Mouse (Mus musculus) E14TG2a.4 (cell line): ENCODE results near the gene Prkce.

Experiments
- H3K27me3 ChIP-seq: 2 replicates; pipeline ENCODE4 v1.6.1; 2014; ENCODE audit warnings: low read length, control low read depth; ENCODE audit not compliant: insufficient read depth
- H3K36me3 ChIP-seq: 2 replicates; pipeline ENCODE4 v1.6.1; 2014; ENCODE audit warnings: low read length, control low read depth; ENCODE audit not compliant: insufficient read depth
- H3K4me1 ChIP-seq: replicated peaks from 2 replicates; pipeline ENCODE4 v1.6.1; 2014; ENCODE audit warnings: low read depth, low read length, control low read depth
- H3K4me3 ChIP-seq: replicated peaks from 2 replicates; pipeline ENCODE4 v1.5.1; 2014; ENCODE audit warnings: mild to moderate bottlenecking, low read length
- H3K9me3 ChIP-seq: 2 replicates; pipeline ENCODE4 v1.6.1; 2014; ENCODE audit warnings: low read length, control low read depth
- CTCF ChIP-seq: conservative IDR thresholded peaks from 2 replicates; pipeline ENCODE4 v1.5.1; 2014; ENCODE audit warnings: low read length
- NANOG ChIP-seq: IDR thresholded peaks from 2 replicates; pipeline ENCODE4 v1.6.1; 2014; ENCODE audit warnings: borderline replicate concordance, low read length, mixed read lengths
- POU5F1 ChIP-seq: IDR thresholded peaks from 2 replicates; pipeline ENCODE4 v1.6.1; 2014; ENCODE audit warnings: low read length, borderline replicate concordance

Gene Prkce

GRCm38 (mm10) chr17:86460645-86461430 lies 293.3 kb downstream of the Prkce start:
- no peaks in the 10 kb centered on the region for H3K9me3 ChIP-seq
- H3K4me1 ChIP-seq = peaks cover 25% of the 10 kb centered on the region
- no peaks in the 10 kb centered on the region for H3K36me3 ChIP-seq
- TF ChIP-seq CTCF (peak; percentile 13; the same call in 1 of the 2 replicates), POU5F1 (no peak)
- H3K4me3 ChIP-seq = no peak overlapping the region
- no peaks in the 10 kb centered on the region; the same call in 1 of the 2 replicates for H3K27me3 ChIP-seq

GRCm38 (mm10) chr17:86463369-86463768 lies 295.8 kb downstream of the Prkce start:
- Histone ChIP-seq H3K4me3 (no peak overlapping the region), H3K9me3 (no peaks in the 10 kb centered on the region), H3K4me1 (peaks cover 25% of the 10 kb centered on the region), H3K36me3 (no peaks in the 10 kb centered on the region), H3K27me3 (no peaks in the 10 kb centered on the region; the same call in 1 of the 2 replicates)
- TF ChIP-seq POU5F1 (no peak), CTCF (no peak), NANOG (no peak)

- peaks cover 25% of the 10 kb centered on the region for H3K4me1 ChIP-seq
- no peaks in the 10 kb centered on the region for H3K9me3 ChIP-seq
- H3K27me3 ChIP-seq = no peaks in the 10 kb centered on the region; the same call in 1 of the 2 replicates
- TF ChIP-seq CTCF (no peak), NANOG (no peak), POU5F1 (no peak)
- no peaks in the 10 kb centered on the region for H3K36me3 ChIP-seq
- no peak overlapping the region for H3K4me3 ChIP-seq
Observed at GRCm38 (mm10) chr17:86464197-86464596, 296.6 kb downstream of the Prkce start.

- TF ChIP-seq CTCF (no peak), NANOG (no peak), POU5F1 (no peak)
- no peak overlapping the region for H3K4me3 ChIP-seq
- H3K27me3 ChIP-seq = no peaks in the 10 kb centered on the region; the same call in 1 of the 2 replicates
- no peaks in the 10 kb centered on the region for H3K36me3 ChIP-seq
- H3K9me3 ChIP-seq = no peaks in the 10 kb centered on the region
- H3K4me1 ChIP-seq = peaks cover 25% of the 10 kb centered on the region
Observed at GRCm38 (mm10) chr17:86464689-86465363, 297.2 kb downstream of the Prkce start.

GRCm38 (mm10) chr17:86465865-86466264 lies 298.3 kb downstream of the Prkce start:
- Histone ChIP-seq H3K9me3 (no peaks in the 10 kb centered on the region), H3K4me3 (no peak overlapping the region), H3K36me3 (no peaks in the 10 kb centered on the region), H3K4me1 (peaks cover 17% of the 10 kb centered on the region), H3K27me3 (no peaks in the 10 kb centered on the region; the same call in 1 of the 2 replicates)
- no peak for TF ChIP-seq CTCF
- TF ChIP-seq POU5F1 = no peak
- TF ChIP-seq NANOG = no peak

- no peak for TF ChIP-seq POU5F1
- TF ChIP-seq NANOG = no peak
- no peak for TF ChIP-seq CTCF
- Histone ChIP-seq H3K36me3 (no peaks in the 10 kb centered on the region), H3K4me1 (peaks cover 13% of the 10 kb centered on the region; the same call in 1 of the 2 replicates), H3K4me3 (no peak overlapping the region), H3K9me3 (no peaks in the 10 kb centered on the region), H3K27me3 (no peaks in the 10 kb centered on the region; the same call in 1 of the 2 replicates)
Observed at GRCm38 (mm10) chr17:86466412-86466811, 298.8 kb downstream of the Prkce start.

- Histone ChIP-seq H3K9me3 (no peaks in the 10 kb centered on the region), H3K36me3 (no peaks in the 10 kb centered on the region), H3K27me3 (no peaks in the 10 kb centered on the region; the same call in 1 of the 2 replicates), H3K4me3 (no peak overlapping the region), H3K4me1 (peaks cover 11% of the 10 kb centered on the region; the same call in 1 of the 2 replicates)
- TF ChIP-seq NANOG = no peak
- no peak for TF ChIP-seq POU5F1
- no peak for TF ChIP-seq CTCF
Observed at GRCm38 (mm10) chr17:86466871-86467270, 299.3 kb downstream of the Prkce start.

- H3K9me3 ChIP-seq = no peaks in the 10 kb centered on the region
- H3K4me3 ChIP-seq = no peak overlapping the region
- H3K27me3 ChIP-seq = no peaks in the 10 kb centered on the region; the same call in 1 of the 2 replicates
- H3K4me1 ChIP-seq = peaks cover 11% of the 10 kb centered on the region; the same call in 1 of the 2 replicates
- no peaks in the 10 kb centered on the region for H3K36me3 ChIP-seq
- TF ChIP-seq NANOG = no peak
- no peak for TF ChIP-seq CTCF
- TF ChIP-seq POU5F1 = no peak
Observed at GRCm38 (mm10) chr17:86467291-86467898, 299.8 kb downstream of the Prkce start.
